Mouse (Mus musculus): ENCODE results near the gene Sbno1. TPM values are rescaled to one million over a fixed set of nuclear protein-coding genes. Genes with fewer than 3 reads are reported as not detected.
A peak's percentile ranks its signal among the peaks of the same experiment; 100 is the strongest.

Gene Sbno1
- polyA plus RNA-seq, 1 experiment from 2014 or later, result 30.6 TPM

DNA sequence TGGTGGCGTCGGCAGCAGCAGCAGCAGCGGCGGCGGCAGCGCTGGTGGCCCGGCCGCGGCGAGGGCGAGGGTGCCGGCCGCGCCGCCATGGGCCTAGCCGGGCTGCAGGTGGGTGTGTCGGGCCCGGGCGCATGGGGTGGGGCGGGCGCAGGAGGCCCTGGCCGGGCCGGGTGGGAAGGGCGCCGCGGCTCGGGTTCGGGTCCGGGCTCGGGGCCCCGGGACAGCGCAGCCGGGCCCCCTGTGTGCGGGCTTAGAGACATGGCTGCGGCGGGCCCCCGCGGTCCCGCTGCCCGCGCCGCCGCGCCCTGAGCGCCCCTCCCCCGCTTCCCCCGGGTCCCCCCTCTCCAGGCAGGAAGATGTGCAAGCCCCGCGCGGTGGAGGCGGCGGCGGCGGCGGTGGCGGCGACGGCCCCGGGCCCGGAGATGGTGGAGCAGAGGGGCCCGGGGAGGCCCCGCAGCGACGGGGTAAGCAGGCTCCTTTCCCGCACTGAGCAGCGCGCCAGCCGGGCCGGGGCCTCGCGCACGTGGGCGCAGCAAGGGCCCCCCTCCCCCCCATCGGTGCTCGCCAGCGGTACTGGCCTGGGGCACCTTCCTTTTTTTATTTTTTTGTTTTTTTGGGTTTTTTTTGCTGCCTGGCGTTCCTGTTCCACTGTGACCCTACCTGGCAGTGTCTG, 20.0 kb upstream of the Sbno1 start:
- H3K9ac ChIP-seq (replicated peaks), result peak overlapping the region; percentile 85
- DNase-seq, result peak; percentile 76
- peak; percentile 51 for ATAC-seq
- peaks cover 62% of the 10 kb centered on the region for H3K4me1 ChIP-seq (ENCODE audit: insufficient read depth)
- no peak for TF ChIP-seq CTCF (IDR thresholded peaks at IDR 0.05; ENCODE audit: low read depth)
- TF ChIP-seq EP300 (IDR thresholded peaks at IDR 0.05; ENCODE audit: low read depth), result no peak
- no peaks in the 10 kb centered on the region for H3K9me3 ChIP-seq (ENCODE audit: low read length)
- H3K4me3 ChIP-seq (ENCODE audit: low read depth, low read length), result peak overlapping the region; percentile 84
- WGBS (ENCODE audit: insufficient replicate concordance), result 0% methylated on average over 26 of the region's 77 CpGs
- no peaks in the 10 kb centered on the region for H3K27me3 ChIP-seq (ENCODE audit: insufficient read depth, low read length)
- peaks cover 40% of the 10 kb centered on the region for H3K36me3 ChIP-seq (replicated peaks; ENCODE audit: insufficient read depth, low read length)
- H3K27ac ChIP-seq (ENCODE audit: low read depth), result peak overlapping the region; percentile 90
- peak overlapping the region; percentile 98 for H3K4me2 ChIP-seq (ENCODE audit: low read depth, low read length)

DNA sequence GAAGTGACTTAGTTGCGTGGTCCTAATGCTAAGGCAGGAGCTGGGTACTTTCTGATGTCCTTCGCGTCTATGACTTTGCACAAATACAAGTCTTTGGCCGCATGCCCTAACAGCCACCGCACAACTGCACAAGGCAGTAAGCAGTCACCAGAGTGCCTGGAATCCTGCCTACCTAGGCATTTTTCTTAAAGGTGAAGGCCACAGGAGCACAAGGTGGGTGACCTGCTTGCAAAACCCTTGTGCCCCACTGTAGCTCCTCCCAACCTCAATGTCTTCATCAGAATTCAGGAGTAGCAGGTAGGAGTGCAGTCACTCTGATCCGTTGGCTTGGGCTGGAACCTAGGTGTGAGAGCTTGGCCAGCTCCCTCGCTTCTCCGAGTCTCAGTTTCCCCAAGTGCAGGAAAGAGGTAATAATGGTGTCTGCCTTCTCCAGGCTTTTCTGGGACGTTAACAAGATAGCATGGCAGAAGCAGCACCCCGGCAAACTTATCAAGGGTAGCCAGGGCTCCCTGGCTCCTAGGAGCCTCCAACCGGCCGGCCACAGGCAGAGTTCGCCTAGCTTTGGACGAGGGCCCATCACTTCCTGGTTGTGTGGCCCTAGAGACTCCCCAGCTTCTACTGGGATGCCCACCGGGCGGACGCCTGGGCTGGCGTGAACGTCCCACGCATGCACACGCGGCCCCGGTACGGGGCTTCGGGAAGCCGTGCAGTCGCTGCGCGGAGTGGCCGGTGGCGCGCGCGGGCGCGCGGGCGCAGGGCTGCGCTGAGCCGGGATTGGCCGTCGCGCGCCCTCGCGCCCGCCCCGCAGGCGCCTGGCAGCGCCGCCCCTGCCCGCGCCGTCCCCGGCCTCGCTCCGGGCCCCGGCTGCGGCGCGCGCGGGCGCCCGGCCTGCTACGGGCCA, 19.1 kb upstream of the Sbno1 start:
- Histone ChIP-seq H3K27ac (ENCODE audit: low read depth) (peak overlapping the region; percentile 90), H3K4me2 (ENCODE audit: low read depth, low read length) (peak overlapping the region; percentile 98), H3K4me1 (ENCODE audit: insufficient read depth) (peaks cover 58% of the 10 kb centered on the region), H3K4me3 (ENCODE audit: low read depth, low read length) (peak overlapping the region; percentile 84), H3K9me3 (ENCODE audit: low read length) (no peaks in the 10 kb centered on the region), H3K36me3 (replicated peaks; ENCODE audit: insufficient read depth, low read length) (peaks cover 32% of the 10 kb centered on the region), H3K27me3 (ENCODE audit: insufficient read depth, low read length) (no peaks in the 10 kb centered on the region), H3K9ac (replicated peaks) (peak overlapping the region; percentile 85)
- TF ChIP-seq EP300 (IDR thresholded peaks at IDR 0.05; ENCODE audit: low read depth), result peak; percentile 9; the same call in 1 of the 2 replicates
- TF ChIP-seq CTCF (IDR thresholded peaks at IDR 0.05; ENCODE audit: low read depth), result no peak
- peak; percentile 77 for ATAC-seq
- 3% methylated on average over 40 of the region's 66 CpGs for WGBS (ENCODE audit: insufficient replicate concordance)
- peak; percentile 84 for DNase-seq

DNA sequence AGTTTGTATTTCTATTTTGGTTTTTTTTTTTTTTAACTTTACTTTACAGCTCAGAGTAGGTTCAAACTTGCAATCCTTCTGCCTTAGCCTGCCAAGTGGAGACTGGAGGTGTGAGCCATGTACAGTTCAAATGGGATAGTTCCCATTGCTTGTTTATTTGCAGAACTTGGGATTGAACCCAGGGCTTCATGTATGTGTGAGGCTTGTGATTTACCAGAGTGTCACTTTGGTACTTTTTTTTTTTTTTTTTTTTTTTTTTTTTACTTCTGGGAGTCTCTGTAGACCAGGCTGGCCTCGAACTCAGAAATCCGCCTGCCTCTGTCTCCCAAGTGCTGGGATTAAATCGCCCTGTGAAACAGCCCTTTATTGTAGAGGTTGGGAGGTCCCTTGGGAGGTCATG, 18.4 kb upstream of the Sbno1 start:
- peak overlapping the region; percentile 98 for H3K4me2 ChIP-seq (ENCODE audit: low read depth, low read length)
- ATAC-seq (no peak), DNase-seq (no peak)
- H3K4me1 ChIP-seq (ENCODE audit: insufficient read depth), result peaks cover 54% of the 10 kb centered on the region
- WGBS (ENCODE audit: insufficient replicate concordance), result 79% methylated on average over 3 of the region's 3 CpGs
- H3K4me3 ChIP-seq (ENCODE audit: low read depth, low read length), result peak overlapping the region; percentile 84
- peak overlapping the region; percentile 85 for H3K9ac ChIP-seq (replicated peaks)
- peaks cover 25% of the 10 kb centered on the region for H3K36me3 ChIP-seq (replicated peaks; ENCODE audit: insufficient read depth, low read length)
- peak overlapping the region; percentile 90 for H3K27ac ChIP-seq (ENCODE audit: low read depth)
- H3K27me3 ChIP-seq (ENCODE audit: insufficient read depth, low read length), result no peaks in the 10 kb centered on the region
- H3K9me3 ChIP-seq (ENCODE audit: low read length), result no peaks in the 10 kb centered on the region
- TF ChIP-seq EP300 (IDR thresholded peaks at IDR 0.05; ENCODE audit: low read depth), result no peak; the same call in 1 of the 2 replicates
- TF ChIP-seq CTCF (IDR thresholded peaks at IDR 0.05; ENCODE audit: low read depth), result no peak

DNA sequence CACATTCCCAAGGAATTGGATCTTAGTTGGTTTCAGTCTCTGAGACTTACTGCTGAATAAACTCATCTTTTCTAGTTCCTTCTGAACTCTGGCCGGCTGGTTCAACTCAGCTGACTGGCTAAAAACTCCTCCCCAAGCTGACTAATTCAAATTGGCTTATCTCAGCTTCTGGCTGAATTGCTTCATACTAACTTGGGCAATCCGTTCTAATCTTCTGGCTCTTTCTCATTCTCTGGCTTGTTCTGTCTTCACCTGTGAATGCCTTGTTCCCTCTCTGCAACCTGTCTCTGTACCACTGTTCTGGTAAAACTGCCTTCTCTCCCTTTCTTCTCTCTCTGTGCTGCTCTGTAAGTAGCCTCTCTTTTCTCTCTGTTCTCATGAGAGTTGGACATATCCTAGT, 16.8 kb upstream of the Sbno1 start:
- TF ChIP-seq CTCF (IDR thresholded peaks at IDR 0.05; ENCODE audit: low read depth), result no peak
- no peak for TF ChIP-seq EP300 (IDR thresholded peaks at IDR 0.05; ENCODE audit: low read depth)
- Histone ChIP-seq H3K4me3 (ENCODE audit: low read depth, low read length) (peak overlapping the region; percentile 30; the same call in 1 of the 2 replicates), H3K4me1 (ENCODE audit: insufficient read depth) (peaks cover 52% of the 10 kb centered on the region), H3K4me2 (ENCODE audit: low read depth, low read length) (peak overlapping the region; percentile 90), H3K36me3 (replicated peaks; ENCODE audit: insufficient read depth, low read length) (peaks cover 9% of the 10 kb centered on the region), H3K27ac (ENCODE audit: low read depth) (peak overlapping the region; percentile 17), H3K27me3 (ENCODE audit: insufficient read depth, low read length) (no peaks in the 10 kb centered on the region), H3K9me3 (ENCODE audit: low read length) (no peaks in the 10 kb centered on the region), H3K9ac (replicated peaks) (no peak overlapping the region)
- ATAC-seq, result no peak
- 43% methylated on average over 2 of the region's 2 CpGs for WGBS (ENCODE audit: insufficient replicate concordance)
- no peak for DNase-seq

DNA sequence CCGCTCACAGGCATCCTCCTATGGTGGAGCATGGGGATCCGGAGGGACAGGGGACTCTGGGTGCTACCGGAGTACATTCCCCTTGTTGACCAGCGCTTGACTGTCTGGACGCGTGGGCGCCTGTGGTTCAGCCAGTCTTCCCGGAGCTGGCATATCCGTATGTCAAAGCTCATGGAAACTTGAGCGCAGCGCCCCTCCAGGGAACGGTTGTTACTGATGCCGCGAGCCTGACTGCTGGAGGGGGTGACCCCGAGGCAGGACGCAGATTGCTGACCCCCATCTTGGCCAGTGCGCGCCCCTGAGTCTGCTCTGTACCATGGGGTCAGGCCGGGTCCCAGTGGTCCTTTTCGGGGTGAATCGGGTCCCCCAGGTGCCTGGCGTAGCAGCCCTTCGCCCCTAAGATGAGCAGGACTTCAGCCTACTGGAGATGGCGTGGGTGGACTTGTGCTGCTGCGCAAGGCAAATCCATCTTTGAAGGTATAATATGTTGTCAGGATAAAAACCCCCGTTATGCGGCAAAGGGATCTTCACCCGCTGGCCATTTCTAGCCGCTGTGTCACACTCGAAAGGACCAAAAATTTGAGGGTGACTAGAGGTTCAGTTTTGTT, 14.4 kb upstream of the Sbno1 start:
- H3K4me1 ChIP-seq (ENCODE audit: insufficient read depth), result peaks cover 38% of the 10 kb centered on the region
- 1% methylated on average over 30 of the region's 30 CpGs for WGBS (ENCODE audit: insufficient replicate concordance)

More for the DNA sequence above, 14.4 kb upstream of the Sbno1 start:
- Histone ChIP-seq H3K4me3 (ENCODE audit: low read depth, low read length) (peak overlapping the region; percentile 76), H3K4me2 (ENCODE audit: low read depth, low read length) (peak overlapping the region; percentile 90), H3K36me3 (replicated peaks; ENCODE audit: insufficient read depth, low read length) (no peaks in the 10 kb centered on the region), H3K27me3 (ENCODE audit: insufficient read depth, low read length) (no peaks in the 10 kb centered on the region), H3K9ac (replicated peaks) (peak overlapping the region; percentile 87), H3K9me3 (ENCODE audit: low read length) (no peaks in the 10 kb centered on the region), H3K27ac (ENCODE audit: low read depth) (peak overlapping the region; percentile 86)
- ATAC-seq (peak; percentile 59), DNase-seq (peak; percentile 76)
- TF ChIP-seq EP300 (IDR thresholded peaks at IDR 0.05; ENCODE audit: low read depth) (0 out of 2 replicates have a peak, but pooled peaks have one; percentile 1), CTCF (IDR thresholded peaks at IDR 0.05; ENCODE audit: low read depth) (peak; percentile 64)

Data from liver, postnatal 0 days (tissue).